Mouse (Mus musculus) myocyte (in vitro differentiated cells): ENCODE measurements around the gene Pole4. TPM values are rescaled to one million over a fixed set of nuclear protein-coding genes. Genes with fewer than 3 reads are reported as not detected.

ENCODE experiments used
- H3K27me3 ChIP-seq: one replicate; pipeline ENCODE4 v1.6.1; 2011; ENCODE audit not compliant: control insufficient read depth, insufficient read depth, insufficient read length
- H3K36me3 ChIP-seq: one replicate; pipeline ENCODE4 v1.6.1; 2011; ENCODE audit not compliant: control insufficient read depth, insufficient read depth
- H3K4me2 ChIP-seq: one replicate; pipeline ENCODE4 v1.6.1; 2011; ENCODE audit warnings: low read depth, control low read depth
- H3K4me3 ChIP-seq: one replicate; pipeline ENCODE4 v1.5.1; 2011; ENCODE audit warnings: mild to moderate bottlenecking, control low read depth, moderate library complexity
- H3K79me2 ChIP-seq: one replicate; pipeline ENCODE4 v1.6.1; 2011; ENCODE audit not compliant: control insufficient read depth, insufficient read depth
- H3ac ChIP-seq: one replicate; pipeline ENCODE4 v1.6.1; 2011; ENCODE audit not compliant: control insufficient read depth, insufficient read length
- CEBPB ChIP-seq: IDR thresholded peaks from 2 replicates; pipeline ENCODE4 v1.6.1; 2011; ENCODE audit warnings: mild to moderate bottlenecking, moderate library complexity; ENCODE audit not compliant: poor library complexity, insufficient read depth, severe bottlenecking
- E2F4 ChIP-seq: IDR thresholded peaks from one replicate; pipeline ENCODE4 v1.6.1; 2011; ENCODE audit warnings: mild to moderate bottlenecking, control low read depth, moderate library complexity; ENCODE audit not compliant: insufficient read depth
- MAX ChIP-seq: IDR thresholded peaks from one replicate; pipeline ENCODE4 v1.6.1; 2011; ENCODE audit warnings: low read depth, mild to moderate bottlenecking, control low read depth
- MYOD1 ChIP-seq, 3 experiments: IDR thresholded peaks; one replicate each; pipeline ENCODE4 v1.6.1; 2011; ENCODE audit warnings: control low read depth in 2 of 3, low read depth in 2 of 3, mild to moderate bottlenecking in 2 of 3, moderate library complexity in 1 of 3; ENCODE audit not compliant: insufficient read length in 2 of 3, control insufficient read depth in 1 of 3
- MYOG ChIP-seq, 3 experiments: IDR thresholded peaks; one replicate each; pipeline ENCODE4 v1.6.1; 2011; ENCODE audit warnings: control low read depth in 2 of 3, low read depth in 2 of 3, mild to moderate bottlenecking in 2 of 3; ENCODE audit not compliant: insufficient read length in 2 of 3, control insufficient read depth in 1 of 3, insufficient read depth in 1 of 3
- POLR2A ChIP-seq: IDR thresholded peaks from one replicate; pipeline ENCODE4 v1.6.1; 2011; ENCODE audit warnings: low read depth, mild to moderate bottlenecking, control low read depth, moderate library complexity; ENCODE audit not compliant: insufficient read length
- POLR2AphosphoS2 ChIP-seq: IDR thresholded peaks from one replicate; pipeline ENCODE4 v1.6.1; 2011; ENCODE audit warnings: low read depth, control low read depth; ENCODE audit not compliant: insufficient read length
- REST ChIP-seq: IDR thresholded peaks from one replicate; pipeline ENCODE4 v1.6.1; 2011; ENCODE audit warnings: mild to moderate bottlenecking, control low read depth, moderate library complexity; ENCODE audit not compliant: insufficient read depth, insufficient read length
- SRF ChIP-seq: IDR thresholded peaks from one replicate; pipeline ENCODE4 v1.6.1; 2011; ENCODE audit warnings: low read depth; ENCODE audit not compliant: control insufficient read depth, insufficient read length
- TCF12 ChIP-seq: IDR thresholded peaks from one replicate; pipeline ENCODE4 v1.6.1; 2011; ENCODE audit warnings: mild to moderate bottlenecking, control low read depth; ENCODE audit not compliant: poor library complexity, insufficient read depth, severe bottlenecking
- TCF3 ChIP-seq: IDR thresholded peaks from one replicate; pipeline ENCODE4 v1.6.1; 2011; ENCODE audit warnings: low read depth, control low read depth; ENCODE audit not compliant: insufficient read length
- USF1 ChIP-seq: IDR thresholded peaks from one replicate; pipeline ENCODE4 v1.6.1; 2011; ENCODE audit warnings: low read depth, mild to moderate bottlenecking, control low read depth, moderate library complexity
- polyA plus RNA-seq: library from polyadenylated mRNA; unstranded; fragments of >200 nt; fragmentation: generic; extraction: Trizol; gene quantifications from one replicate; pipeline ENCODE4 v1.2.1, GENCODE M21; 2012; ENCODE audit warnings: missing spikeins

Pole4 gene
- polyA plus RNA-seq, 1 experiment: 43.8 TPM

- TF ChIP-seq MYOD1 (IDR thresholded peaks at IDR 0.05; ENCODE audit: control insufficient read depth in 1 of 3, insufficient read length in 2 of 3, low read depth in 2 of 3) (no peak), CEBPB (no peak), USF1 (no peak), POLR2AphosphoS2 (no peak), TCF3 (no peak), MAX (no peak), POLR2A (no peak), SRF (no peak), TCF12 (no peak), MYOG (IDR thresholded peaks at IDR 0.05; ENCODE audit: control insufficient read depth in 1 of 3, insufficient read depth in 1 of 3, insufficient read length in 2 of 3, low read depth in 2 of 3) (no peak), E2F4 (no peak), REST (no peak)
- Histone ChIP-seq H3ac (no peak overlapping the region), H3K4me3 (no peak overlapping the region), H3K4me2 (no peak overlapping the region), H3K27me3 (no peaks in the 10 kb centered on the region), H3K36me3 (no peaks in the 10 kb centered on the region), H3K79me2 (no peaks in the 10 kb centered on the region)
Observed at GRCm38 (mm10) chr6:82589387-82589786, 115.8 kb downstream of the Pole4 start.

GRCm38 (mm10) chr6:82585396-82585795, 119.8 kb downstream of the Pole4 start:
- no peak overlapping the region for H3K4me3 ChIP-seq
- H3K36me3 ChIP-seq: no peaks in the 10 kb centered on the region
- no peak overlapping the region for H3ac ChIP-seq
- TF ChIP-seq POLR2A: no peak
- TF ChIP-seq MAX: no peak
- no peak for TF ChIP-seq SRF
- TF ChIP-seq REST: no peak
- TF ChIP-seq TCF12: no peak
- no peak for TF ChIP-seq POLR2AphosphoS2
- TF ChIP-seq MYOG (IDR thresholded peaks at IDR 0.05; ENCODE audit: control insufficient read depth in 1 of 3, insufficient read depth in 1 of 3, insufficient read length in 2 of 3, low read depth in 2 of 3): no peak
- TF ChIP-seq CEBPB: no peak
- TF ChIP-seq USF1: no peak
- TF ChIP-seq TCF3: no peak
- TF ChIP-seq MYOD1 (IDR thresholded peaks at IDR 0.05; ENCODE audit: control insufficient read depth in 1 of 3, insufficient read length in 2 of 3, low read depth in 2 of 3): no peak
- TF ChIP-seq E2F4: no peak
- no peaks in the 10 kb centered on the region for H3K79me2 ChIP-seq
- H3K4me2 ChIP-seq: no peak overlapping the region
- no peaks in the 10 kb centered on the region for H3K27me3 ChIP-seq

- no peaks in the 10 kb centered on the region for H3K27me3 ChIP-seq
- no peak overlapping the region for H3K4me2 ChIP-seq
- no peaks in the 10 kb centered on the region for H3K36me3 ChIP-seq
- no peak for TF ChIP-seq USF1
- no peak for TF ChIP-seq TCF3
- TF ChIP-seq SRF: no peak
- H3K79me2 ChIP-seq: no peaks in the 10 kb centered on the region
- H3K4me3 ChIP-seq: no peak overlapping the region
- H3ac ChIP-seq: no peak overlapping the region
Observed at GRCm38 (mm10) chr6:82575445-82575844, 129.7 kb downstream of the Pole4 start.

Other genes with a start within 250 kb of the Pole4 start
- 81.2 TPM for gene Hk2, start 69.1 kb upstream of the Pole4 start, polyA plus RNA-seq
- gene Sema4f, start 234.4 kb upstream of the Pole4 start, polyA plus RNA-seq: 0.54 TPM
- gene M1ap, start 241.5 kb upstream of the Pole4 start, polyA plus RNA-seq: 0.92 TPM